Mouse (Mus musculus) midbrain, embryonic 14.5 days (tissue): ENCODE data around the gene Aldh1a1. TPM values are rescaled to one million over a fixed set of nuclear protein-coding genes. Genes with fewer than 3 reads are reported as not detected.

Experiments
- ATAC-seq: fragments of 200-750 bp; cut with Nextera tagmentation; 2 replicates; pipeline ENCODE4 v1.8.0; 2017; ENCODE audit warnings: moderate number of reproducible peaks, moderate library complexity; ENCODE audit not compliant: low FRiP score, low TSS enrichment
- DNase-seq: peaks from one replicate; pipeline ENCODE4 v3.0.0-alpha.2; 2015
- H3K27ac ChIP-seq: fragments of 300-500 bp; sonication (generic); replicated peaks from 2 replicates; pipeline ENCODE4 v1.5.1; 2014; ENCODE audit warnings: mild to moderate bottlenecking, low read depth, low read length, moderate library complexity
- H3K27me3 ChIP-seq: fragments of 300-500 bp; sonication (generic); 2 replicates; pipeline ENCODE4 v1.6.1; 2014; ENCODE audit warnings: low read length, control low read depth, mixed read lengths; ENCODE audit not compliant: control insufficient read depth, insufficient read depth
- H3K36me3 ChIP-seq: fragments of 300-500 bp; sonication (generic); 2 replicates; pipeline ENCODE4 v1.6.1; 2014; ENCODE audit warnings: low read length, control low read depth; ENCODE audit not compliant: control insufficient read depth, insufficient read depth
- H3K4me1 ChIP-seq: fragments of 300-500 bp; sonication (generic); 2 replicates; pipeline ENCODE4 v1.6.1; 2014; ENCODE audit warnings: mild to moderate bottlenecking, antibody characterized with exemption, low read length, control low read depth; ENCODE audit not compliant: control insufficient read depth, insufficient read depth
- H3K4me2 ChIP-seq: fragments of 300-500 bp; sonication (generic); 2 replicates; pipeline ENCODE4 v1.6.1; 2014; ENCODE audit warnings: mild to moderate bottlenecking, low read length, moderate library complexity
- H3K4me3 ChIP-seq: fragments of 300-500 bp; sonication (generic); replicated peaks from 2 replicates; pipeline ENCODE4 v1.5.1; 2014; ENCODE audit warnings: low read depth, low read length
- H3K9ac ChIP-seq: fragments of 300-500 bp; sonication (generic); replicated peaks from 2 replicates; pipeline ENCODE4 v1.6.1; 2014; ENCODE audit warnings: mild to moderate bottlenecking, low read length, moderate library complexity
- H3K9me3 ChIP-seq: fragments of 300-500 bp; sonication (generic); 2 replicates; pipeline ENCODE4 v1.6.1; 2016; ENCODE audit warnings: low read length, control low read depth, mixed read lengths; ENCODE audit not compliant: control insufficient read depth
- WGBS: fragments of 180-500 bp; shearing (Covaris S2); extraction: QIAGEN DNeasy Blood & Tissue Kit; methylation state at CpG from one replicate; pipeline ENCODE4 v1.1.7; 2014; 5-methylcytosine and 5-hydroxymethylcytosine counted together
- polyA plus RNA-seq: library from polyadenylated mRNA; unstranded; fragments of >200 nt; fragmentation: Nextera tagmentation; extraction: Ambion mirVana; gene quantifications from 2 replicates; pipeline ENCODE4 v1.2.1, GENCODE M21; 2014

Gene Aldh1a1
- polyA plus RNA-seq, 1 experiment from 2014 or later = 9.7 TPM

- no peaks in the 10 kb centered on the region for H3K36me3 ChIP-seq
- H3K9me3 ChIP-seq = no peaks in the 10 kb centered on the region
- 31% methylated on average over 2 of the region's 2 CpGs for WGBS
- ATAC-seq (no peak), DNase-seq (no peak)
- H3K27ac ChIP-seq = no peak overlapping the region
- H3K4me3 ChIP-seq = no peak overlapping the region
- H3K4me1 ChIP-seq = no peaks in the 10 kb centered on the region
- H3K4me2 ChIP-seq = no peak overlapping the region
- no peaks in the 10 kb centered on the region for H3K27me3 ChIP-seq
- no peak overlapping the region for H3K9ac ChIP-seq
These were observed 157.5 kb downstream of the Aldh1a1 start for GRCm38 (mm10) chr19:20650008-20650407.

GRCm38 (mm10) chr19:20653082-20653676, 160.7 kb downstream of the Aldh1a1 start:
- H3K4me3 ChIP-seq = no peak overlapping the region
- H3K4me2 ChIP-seq = no peak overlapping the region
- no peaks in the 10 kb centered on the region for H3K4me1 ChIP-seq
- no peak for DNase-seq
- H3K27ac ChIP-seq = no peak overlapping the region
- H3K9ac ChIP-seq = no peak overlapping the region
- no peaks in the 10 kb centered on the region for H3K36me3 ChIP-seq
- H3K9me3 ChIP-seq = no peaks in the 10 kb centered on the region
- ATAC-seq = no peak
- no peaks in the 10 kb centered on the region for H3K27me3 ChIP-seq
- WGBS = 79% methylated on average over 1 of the region's 1 CpGs

GRCm38 (mm10) chr19:20654141-20654873, 161.8 kb downstream of the Aldh1a1 start:
- H3K27ac ChIP-seq = no peak overlapping the region
- H3K4me2 ChIP-seq = no peak overlapping the region
- H3K4me1 ChIP-seq = no peaks in the 10 kb centered on the region
- H3K27me3 ChIP-seq = no peaks in the 10 kb centered on the region
- no peaks in the 10 kb centered on the region for H3K36me3 ChIP-seq
- H3K9ac ChIP-seq = no peak overlapping the region
- H3K9me3 ChIP-seq = no peaks in the 10 kb centered on the region
- ATAC-seq = no peak
- H3K4me3 ChIP-seq = no peak overlapping the region
- WGBS = 74% methylated on average over 3 of the region's 3 CpGs
- DNase-seq = no peak

GRCm38 (mm10) chr19:20677697-20678355, 185.3 kb downstream of the Aldh1a1 start:
- no peak for ATAC-seq
- WGBS = 91% methylated on average over 3 of the region's 3 CpGs
- no peak overlapping the region for H3K4me3 ChIP-seq
- no peaks in the 10 kb centered on the region for H3K36me3 ChIP-seq
- no peak overlapping the region for H3K9ac ChIP-seq
- H3K4me1 ChIP-seq = no peaks in the 10 kb centered on the region
- no peak overlapping the region for H3K27ac ChIP-seq
- no peaks in the 10 kb centered on the region for H3K27me3 ChIP-seq
- no peaks in the 10 kb centered on the region for H3K9me3 ChIP-seq
- no peak overlapping the region for H3K4me2 ChIP-seq
- DNase-seq = no peak

Other genes starting within 250 kb of the Aldh1a1 start
- gene Anxa1, start 101.8 kb upstream of the Aldh1a1 start, polyA plus RNA-seq = 3.3 and 5.6 TPM in 2 replicates
- gene Aldh1a7, start 234.8 kb downstream of the Aldh1a1 start, polyA plus RNA-seq = 0.27 and 0.53 TPM in 2 replicates